Comparison of ENCODE assay signal across 16 mouse cellular contexts in the genomic region with DNA sequence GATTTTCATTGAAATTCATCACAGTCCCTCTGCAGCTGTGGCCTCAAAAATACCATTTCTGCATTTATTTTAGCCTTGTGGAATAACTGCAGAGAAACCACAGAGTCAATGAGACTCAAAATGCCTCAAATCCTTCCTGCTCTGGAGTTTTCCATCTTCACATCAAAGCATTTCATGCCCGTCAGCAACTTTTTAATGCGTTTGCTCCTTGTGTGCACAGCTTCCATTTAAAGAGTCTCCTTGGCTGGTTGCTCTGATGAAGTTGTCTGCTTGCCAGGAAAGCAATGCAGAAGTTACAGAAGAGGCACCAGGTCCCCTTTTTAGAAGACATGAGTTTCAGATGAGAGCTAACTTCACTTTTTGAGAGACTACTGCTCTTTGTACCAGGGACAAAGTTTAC.
DNase-seq lines count a peak whose midpoint lies in the region; ATAC-seq and TF ChIP-seq lines count a peak whose summit lies in the region.
"Had no signal": no experiment of that assay in that cellular context is flagged by ENCODE, and none has a peak within 500 bp of the region (broad histone marks: within the 10 kb centered on the region; RNA-seq: fewer than 3 reads in every experiment).

No protein-coding gene starts in this region.

- no peak overlapping the region for H3K4me3 ChIP-seq in gastrocnemius, adult 2 months
- no peak overlapping the region for H3K4me3 ChIP-seq in left cerebral cortex, adult 2 months
- H3K4me3 ChIP-seq: forebrain, embryonic 12.5 days; heart, embryonic 13.5 days; kidney, embryonic 15.5 days; midbrain, embryonic 10.5 days had no signal

- 0 out of 2 replicates have a peak, but pooled peaks have one; percentile 45 for ATAC-seq in common myeloid progenitor, adult 5-6 weeks (replicated peaks; ENCODE audit: low read depth, poor library complexity, severe bottlenecking)
- 0 out of 2 replicates have a peak, but pooled peaks have one; percentile 34 for ATAC-seq in megakaryocyte progenitor cell, adult 5-6 weeks (replicated peaks; ENCODE audit: poor library complexity)
- ATAC-seq: hindbrain, embryonic 16.5 days; liver, postnatal 0 days had no signal

- intact Hi-C loops in gastrocnemius, adult 2 months (cut with DNase I): no loop called here
- intact Hi-C loops in left cerebral cortex, postnatal 25 days (cut with DNase I): loop anchor here (5.0 kb wide), 1 partner anchor 65 kb away; no protein-coding TSS in a partner anchor
- intact Hi-C loops in left cerebral cortex, adult 2 months (cut with DNase I): no loop called here

- no peak for TF ChIP-seq CTCF in gastrocnemius, adult 2 months (IDR thresholded peaks at IDR 0.05)
- TF ChIP-seq CTCF in left cerebral cortex, adult 2 months (IDR thresholded peaks at IDR 0.05): no peak

- DNase-seq in gastrocnemius, adult 2 months: peak; percentile 16
- no peak for DNase-seq in gastrocnemius, postnatal 4 days (ENCODE audit: low spot score in 2 of 2)
- DNase-seq in left cerebral cortex, postnatal 25 days (ENCODE audit: low spot score in 2 of 2): peak; percentile 7 to 62
- no peak for DNase-seq in left cerebral cortex, adult 2 months (ENCODE audit: extremely low spot score in 1 of 2, low spot score in 2 of 2)
- DNase-seq in urinary bladder, postnatal 14 days (ENCODE audit: low spot score): no peak
- DNase-seq in adrenal gland, adult 2 months: no peak
- DNase-seq: embryo, embryonic 11 days; liver, postnatal 0 days; thymus, postnatal 4 days had no signal

- H3K27ac ChIP-seq in gastrocnemius, adult 2 months: no peak overlapping the region
- H3K27ac ChIP-seq in left cerebral cortex, adult 2 months: no peak overlapping the region
- H3K27ac ChIP-seq: forebrain, embryonic 12.5 days; heart, embryonic 13.5 days; kidney, embryonic 15.5 days; midbrain, embryonic 10.5 days had no signal

Comparison
In these comparisons a context has a peak if more than half of its experiments do, and no peak if none do; other contexts are left out.
1. DNase-seq: peak in gastrocnemius, adult 2 months (single experiment) and left cerebral cortex, postnatal 25 days (2 of 2); none in gastrocnemius, postnatal 4 days (0 of 2), left cerebral cortex, adult 2 months (0 of 2), urinary bladder, postnatal 14 days (single experiment) and adrenal gland, adult 2 months (single experiment).